Mouse (Mus musculus) neural tube, embryonic 13.5 days (tissue): Measurements from ENCODE around the gene Elk3. TPM values are rescaled to one million over a fixed set of nuclear protein-coding genes. Genes with fewer than 3 reads are reported as not detected.

Source experiments
- ATAC-seq: fragments of 200-750 bp; cut with Nextera tagmentation; 2 replicates; pipeline ENCODE4 v1.8.0; 2017; ENCODE audit warnings: low read depth, mild to moderate bottlenecking, moderate TSS enrichment, moderate library complexity
- H3K27ac ChIP-seq: fragments of 300-500 bp; sonication (generic); replicated peaks from 2 replicates; pipeline ENCODE4 v1.5.1; 2015; ENCODE audit warnings: moderate library complexity, mild to moderate bottlenecking, inconsistent platforms
- H3K27me3 ChIP-seq: fragments of 300-500 bp; sonication (generic); 2 replicates; pipeline ENCODE4 v1.6.1; 2015; ENCODE audit warnings: mild to moderate bottlenecking, inconsistent platforms
- H3K36me3 ChIP-seq: fragments of 300-500 bp; sonication (generic); 2 replicates; pipeline ENCODE4 v1.6.1; 2015; ENCODE audit warnings: mild to moderate bottlenecking, inconsistent platforms
- H3K4me1 ChIP-seq: fragments of 300-500 bp; sonication (generic); replicated peaks from 2 replicates; pipeline ENCODE4 v1.6.1; 2015; ENCODE audit warnings: inconsistent platforms
- H3K4me2 ChIP-seq: fragments of 300-500 bp; sonication (generic); 2 replicates; pipeline ENCODE4 v1.6.1; 2015; ENCODE audit warnings: inconsistent platforms, mild to moderate bottlenecking, moderate library complexity
- H3K4me3 ChIP-seq: fragments of 300-500 bp; sonication (generic); 2 replicates; pipeline ENCODE4 v1.5.1; 2015; ENCODE audit warnings: mild to moderate bottlenecking, inconsistent platforms
- H3K9ac ChIP-seq: fragments of 300-500 bp; sonication (generic); 2 replicates; pipeline ENCODE4 v1.6.1; 2015; ENCODE audit warnings: moderate library complexity, mild to moderate bottlenecking, inconsistent platforms
- H3K9me3 ChIP-seq: fragments of 300-500 bp; sonication (generic); 2 replicates; pipeline ENCODE4 v1.6.1; 2016; ENCODE audit warnings: inconsistent platforms
- WGBS: fragments of 180-500 bp; shearing (Covaris S2); methylation state at CpG from one replicate; pipeline ENCODE4 v1.1.7; 2015; 5-methylcytosine and 5-hydroxymethylcytosine counted together
- polyA plus RNA-seq: library from polyadenylated mRNA; unstranded; fragments of >200 nt; fragmentation: Nextera tagmentation; extraction: Ambion mirVana; gene quantifications from 2 replicates; pipeline ENCODE4 v1.2.1, GENCODE M21; 2015

Elk3 gene
- polyA plus RNA-seq, 1 experiment from 2014 or later = 15.1 TPM

DNA sequence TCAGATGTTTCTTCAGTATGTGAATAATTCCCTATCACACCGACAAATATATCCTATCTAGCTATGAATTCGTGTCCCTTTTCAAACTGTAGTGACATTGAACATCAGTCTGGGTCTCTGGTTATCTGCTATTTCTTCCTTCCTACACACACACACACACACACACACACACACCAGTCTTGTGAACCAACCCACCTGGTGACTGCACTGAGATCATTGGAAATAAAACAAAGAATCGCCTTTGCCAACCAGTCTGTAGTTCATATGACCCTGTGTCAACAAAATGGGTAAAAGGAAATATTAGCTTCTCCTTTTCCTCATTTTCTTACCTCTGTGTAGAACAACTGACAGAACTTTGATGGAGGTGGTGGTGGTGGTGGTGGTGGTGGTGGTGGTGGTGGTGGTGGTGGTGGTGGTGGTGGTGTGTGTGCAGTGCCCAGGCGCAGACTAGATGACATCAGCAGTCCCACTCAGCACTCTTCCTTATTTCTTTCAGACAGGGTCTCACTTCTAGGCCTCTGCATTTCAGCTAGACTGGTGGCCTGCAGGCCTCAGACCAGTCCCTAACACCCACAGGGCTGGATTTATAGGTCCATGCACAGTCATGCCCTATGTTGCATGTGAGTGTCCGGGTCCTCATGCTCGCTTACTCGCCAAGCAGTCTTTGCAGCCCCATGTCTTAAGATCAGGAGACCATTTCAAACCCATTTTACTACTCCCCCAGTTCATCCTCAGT is 64.6 kb downstream of the Elk3 start:
- H3K27ac ChIP-seq = no peak overlapping the region
- 94% methylated on average over 7 of the region's 7 CpGs for WGBS
- no peak for ATAC-seq

DNA sequence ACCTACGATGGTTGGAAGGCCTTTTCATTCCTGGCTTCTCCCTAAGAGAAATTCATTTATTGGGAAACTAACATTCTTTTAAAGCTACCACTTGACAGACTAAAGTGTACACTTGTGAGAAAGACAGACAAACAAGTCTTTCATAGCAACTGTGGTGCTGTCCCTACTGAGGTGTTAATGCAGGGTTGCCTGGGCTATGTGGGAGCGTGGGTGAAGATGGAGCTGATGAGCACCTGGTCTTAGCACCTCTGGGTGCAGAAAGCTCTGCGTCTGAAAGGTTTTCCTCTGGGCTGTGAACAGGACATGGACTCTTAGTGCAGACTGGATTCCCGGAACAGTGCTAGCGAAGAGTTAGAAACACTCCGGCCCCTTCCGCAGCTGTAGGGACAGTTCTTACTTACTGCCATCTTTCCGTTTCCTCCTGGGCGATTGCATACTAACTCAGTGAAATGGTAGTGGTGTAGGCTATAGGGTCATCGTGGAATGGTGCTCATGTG is 66.7 kb downstream of the Elk3 start:
- Histone ChIP-seq H3K27ac (no peak overlapping the region), H3K27me3 (no peaks in the 10 kb centered on the region), H3K36me3 (peaks cover 22% of the 10 kb centered on the region), H3K9me3 (no peaks in the 10 kb centered on the region), H3K9ac (no peak overlapping the region), H3K4me3 (no peak overlapping the region), H3K4me1 (peaks cover 19% of the 10 kb centered on the region), H3K4me2 (no peak overlapping the region)
- WGBS = 80% methylated on average over 10 of the region's 10 CpGs
- ATAC-seq = no peak

More for the DNA sequence above, 64.6 kb downstream of the Elk3 start:
- H3K4me2 ChIP-seq = no peak overlapping the region
- peaks cover 11% of the 10 kb centered on the region; the same call in 1 of the 2 replicates for H3K36me3 ChIP-seq
- H3K27me3 ChIP-seq = no peaks in the 10 kb centered on the region
- no peak overlapping the region for H3K4me3 ChIP-seq
- no peaks in the 10 kb centered on the region for H3K9me3 ChIP-seq
- H3K9ac ChIP-seq = no peak overlapping the region
- peaks cover 34% of the 10 kb centered on the region for H3K4me1 ChIP-seq

DNA sequence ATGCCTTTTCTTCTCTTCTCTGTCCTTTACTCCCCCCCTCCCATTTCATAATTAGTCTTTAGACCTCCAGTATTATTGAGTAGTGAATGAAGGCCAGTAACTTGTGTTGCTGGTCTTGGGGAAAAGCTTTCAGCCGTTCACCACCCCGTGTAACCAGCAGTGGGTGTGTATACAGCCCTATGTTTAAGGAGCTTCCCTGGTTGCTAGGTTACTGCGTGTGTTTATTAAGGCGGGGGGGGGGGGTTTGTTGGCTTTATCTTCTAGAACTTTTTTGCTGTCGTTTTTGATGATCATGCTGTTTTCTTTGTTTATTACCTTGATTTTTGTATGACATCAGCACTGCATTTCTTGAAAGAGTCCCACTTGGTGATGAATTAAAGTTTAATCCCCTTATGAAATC is 68.1 kb downstream of the Elk3 start:
- H3K4me3 ChIP-seq = no peak overlapping the region
- H3K27ac ChIP-seq = no peak overlapping the region
- no peak for ATAC-seq
- no peak overlapping the region for H3K9ac ChIP-seq
- peaks cover 30% of the 10 kb centered on the region for H3K36me3 ChIP-seq
- H3K9me3 ChIP-seq = no peaks in the 10 kb centered on the region
- H3K4me2 ChIP-seq = no peak overlapping the region
- no peaks in the 10 kb centered on the region for H3K27me3 ChIP-seq
- H3K4me1 ChIP-seq = peaks cover 8% of the 10 kb centered on the region
- 5% methylated on average over 5 of the region's 5 CpGs for WGBS

DNA sequence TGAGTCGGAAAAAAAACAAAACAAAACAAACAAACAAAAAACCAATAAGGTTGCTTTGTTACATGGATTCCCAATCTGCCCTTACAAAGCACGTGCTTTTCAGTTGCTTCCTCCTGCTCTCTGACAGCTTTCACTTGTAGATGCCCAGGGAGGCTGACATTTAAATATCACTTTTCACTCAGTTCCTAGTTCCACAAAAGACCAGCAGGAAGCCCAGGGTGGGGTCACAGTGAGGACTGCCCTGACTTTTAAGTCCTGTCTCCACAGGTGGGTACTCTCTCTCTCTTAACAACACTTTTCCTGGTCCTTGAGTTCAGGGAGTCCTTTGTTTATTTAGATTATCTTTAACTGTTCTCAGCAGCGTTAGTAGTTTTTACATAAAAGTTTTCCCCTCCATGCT is 68.7 kb downstream of the Elk3 start:
- no peak for ATAC-seq
- peaks cover 35% of the 10 kb centered on the region for H3K36me3 ChIP-seq
- WGBS = 10% methylated on average over 3 of the region's 3 CpGs

DNA sequence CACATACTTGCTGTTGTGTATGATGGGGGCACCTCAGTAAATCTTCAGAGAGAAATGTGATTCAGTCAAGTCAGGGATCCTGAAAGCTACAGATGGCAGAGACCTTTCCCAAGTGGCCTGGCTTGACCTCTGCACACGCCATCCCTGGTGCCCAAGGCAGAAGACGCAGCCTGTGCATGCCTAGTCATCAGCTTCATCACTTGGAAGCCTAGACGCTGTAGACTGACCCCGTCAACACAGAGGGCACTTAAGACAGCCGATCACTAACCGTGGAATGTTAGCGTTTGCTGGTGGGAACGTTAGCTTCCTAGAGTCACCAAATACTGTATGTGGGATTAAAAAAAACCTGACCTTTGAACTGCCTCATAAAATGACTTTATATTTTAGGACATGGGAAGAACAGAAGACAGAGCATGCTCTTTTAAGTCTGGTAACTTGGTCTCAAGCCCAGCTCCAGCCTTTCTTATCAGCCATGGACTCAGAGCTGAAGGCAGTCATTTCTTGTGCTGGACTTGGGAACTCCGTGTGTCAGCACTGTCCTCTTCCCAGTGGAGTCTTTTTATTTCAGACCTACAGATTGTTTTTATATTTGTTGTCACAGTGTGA is 71.6 kb downstream of the Elk3 start:
- no peaks in the 10 kb centered on the region for H3K9me3 ChIP-seq
- H3K4me2 ChIP-seq = no peak overlapping the region
- 90% methylated on average over 9 of the region's 9 CpGs for WGBS
- no peaks in the 10 kb centered on the region for H3K4me1 ChIP-seq
- no peak overlapping the region for H3K4me3 ChIP-seq
- H3K36me3 ChIP-seq = peaks cover 51% of the 10 kb centered on the region
- no peak for ATAC-seq
- no peak overlapping the region for H3K9ac ChIP-seq
- H3K27me3 ChIP-seq = no peaks in the 10 kb centered on the region
- no peak overlapping the region for H3K27ac ChIP-seq

More for the DNA sequence above, 68.7 kb downstream of the Elk3 start:
- no peak overlapping the region for H3K27ac ChIP-seq
- no peak overlapping the region for H3K4me3 ChIP-seq
- no peaks in the 10 kb centered on the region for H3K9me3 ChIP-seq
- H3K4me2 ChIP-seq = no peak overlapping the region
- H3K4me1 ChIP-seq = peaks cover 1% of the 10 kb centered on the region; the same call in 1 of the 2 replicates
- H3K27me3 ChIP-seq = no peaks in the 10 kb centered on the region
- no peak overlapping the region for H3K9ac ChIP-seq

DNA sequence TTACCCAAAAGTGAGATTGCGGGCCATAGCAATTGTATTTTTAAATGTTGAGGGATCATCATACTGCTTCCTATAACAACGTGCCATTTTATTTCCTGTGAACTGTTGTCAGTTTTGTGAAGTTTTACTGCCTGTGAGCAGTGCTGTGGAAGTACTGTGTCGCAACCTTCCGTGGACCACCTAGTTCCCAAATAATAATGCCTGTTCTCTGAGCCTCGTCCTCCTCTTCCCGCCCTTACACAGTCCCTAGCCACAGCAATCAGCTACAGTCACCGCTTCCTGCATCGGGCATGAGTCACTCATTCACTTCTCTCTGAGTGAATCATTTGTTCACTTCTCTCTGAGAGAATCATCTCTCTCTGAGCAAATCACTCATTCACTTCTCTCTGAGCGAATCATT is 76.2 kb downstream of the Elk3 start:
- H3K27ac ChIP-seq = no peak overlapping the region
- peaks cover 66% of the 10 kb centered on the region for H3K36me3 ChIP-seq
- WGBS = 93% methylated on average over 9 of the region's 9 CpGs
- no peak overlapping the region for H3K4me2 ChIP-seq
- H3K9ac ChIP-seq = no peak overlapping the region
- no peak overlapping the region for H3K4me3 ChIP-seq
- H3K27me3 ChIP-seq = no peaks in the 10 kb centered on the region
- H3K4me1 ChIP-seq = no peaks in the 10 kb centered on the region
- no peak for ATAC-seq
- no peaks in the 10 kb centered on the region for H3K9me3 ChIP-seq

DNA sequence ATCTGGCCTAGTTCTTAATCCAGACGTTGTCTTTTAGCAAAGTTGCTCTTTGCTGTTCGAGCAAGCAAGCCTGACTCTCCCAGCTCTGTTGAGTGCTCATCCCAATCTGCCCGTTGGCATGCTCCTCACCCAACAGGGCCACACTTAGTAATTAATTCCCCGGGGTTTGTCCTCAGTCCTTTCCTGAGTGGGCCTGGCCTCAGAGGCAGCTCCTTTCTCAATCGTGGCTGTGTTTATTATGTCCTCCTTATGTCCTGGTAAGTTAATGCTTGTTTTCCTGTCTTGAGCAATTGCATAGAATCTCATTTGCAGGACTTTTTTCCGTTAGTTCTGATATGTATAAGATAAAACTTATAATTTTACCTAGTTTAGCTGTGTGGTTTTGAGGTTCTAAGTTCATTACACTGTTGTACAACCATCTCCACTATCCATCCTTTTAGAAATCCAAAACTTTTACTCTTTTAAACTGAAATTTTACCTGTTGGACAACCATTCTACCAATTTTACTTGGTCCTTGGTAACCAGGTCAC is 77.2 kb downstream of the Elk3 start:
- Histone ChIP-seq H3K4me2 (no peak overlapping the region), H3K9ac (no peak overlapping the region), H3K36me3 (peaks cover 62% of the 10 kb centered on the region), H3K27ac (no peak overlapping the region), H3K9me3 (no peaks in the 10 kb centered on the region), H3K4me1 (no peaks in the 10 kb centered on the region), H3K4me3 (no peak overlapping the region), H3K27me3 (no peaks in the 10 kb centered on the region)
- WGBS = 90% methylated on average over 6 of the region's 6 CpGs
- no peak for ATAC-seq

DNA sequence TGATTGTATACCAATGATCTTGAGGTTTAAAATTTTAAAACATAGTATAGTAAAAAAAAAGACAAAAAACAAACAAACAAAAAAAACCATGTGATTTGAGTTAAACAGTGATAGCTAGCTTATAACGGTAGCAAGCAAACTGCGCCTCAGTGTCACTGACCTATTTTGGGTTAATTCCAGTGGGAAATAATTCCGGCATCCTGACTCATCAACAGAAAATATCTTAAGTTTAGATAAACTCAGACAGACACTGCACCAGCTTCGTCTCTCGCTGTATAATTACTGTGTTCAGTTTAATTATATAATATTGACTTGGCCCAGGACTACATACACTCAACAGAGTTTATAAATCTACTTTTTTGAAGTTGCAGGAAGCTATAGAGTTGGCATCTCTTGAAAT is 79.0 kb downstream of the Elk3 start:
- 94% methylated on average over 5 of the region's 5 CpGs for WGBS
- no peak overlapping the region for H3K27ac ChIP-seq
- no peak for ATAC-seq
- no peak overlapping the region for H3K4me3 ChIP-seq
- no peaks in the 10 kb centered on the region for H3K27me3 ChIP-seq
- H3K9ac ChIP-seq = no peak overlapping the region
- H3K4me1 ChIP-seq = no peaks in the 10 kb centered on the region
- H3K9me3 ChIP-seq = no peaks in the 10 kb centered on the region
- peaks cover 55% of the 10 kb centered on the region for H3K36me3 ChIP-seq
- no peak overlapping the region for H3K4me2 ChIP-seq

DNA sequence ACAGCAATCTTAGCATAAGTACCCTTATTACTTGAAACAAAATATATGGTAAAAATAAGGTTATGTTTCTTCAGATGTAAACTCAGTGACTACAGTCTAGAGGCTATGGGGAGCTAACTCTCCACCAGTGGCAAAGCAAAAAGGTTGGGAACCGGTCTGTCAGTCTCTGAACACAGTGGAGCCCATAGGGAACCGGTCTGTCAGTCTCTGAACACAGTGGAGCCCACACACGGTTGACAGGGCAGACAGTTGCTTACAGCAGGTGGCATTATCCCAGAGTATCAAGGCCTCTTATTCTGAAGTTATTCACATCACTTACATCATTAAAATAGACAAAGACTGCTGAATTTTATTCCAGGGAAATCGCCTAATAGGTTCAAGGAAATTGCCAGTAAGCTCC is 79.4 kb downstream of the Elk3 start:
- no peak overlapping the region for H3K4me3 ChIP-seq

DNA sequence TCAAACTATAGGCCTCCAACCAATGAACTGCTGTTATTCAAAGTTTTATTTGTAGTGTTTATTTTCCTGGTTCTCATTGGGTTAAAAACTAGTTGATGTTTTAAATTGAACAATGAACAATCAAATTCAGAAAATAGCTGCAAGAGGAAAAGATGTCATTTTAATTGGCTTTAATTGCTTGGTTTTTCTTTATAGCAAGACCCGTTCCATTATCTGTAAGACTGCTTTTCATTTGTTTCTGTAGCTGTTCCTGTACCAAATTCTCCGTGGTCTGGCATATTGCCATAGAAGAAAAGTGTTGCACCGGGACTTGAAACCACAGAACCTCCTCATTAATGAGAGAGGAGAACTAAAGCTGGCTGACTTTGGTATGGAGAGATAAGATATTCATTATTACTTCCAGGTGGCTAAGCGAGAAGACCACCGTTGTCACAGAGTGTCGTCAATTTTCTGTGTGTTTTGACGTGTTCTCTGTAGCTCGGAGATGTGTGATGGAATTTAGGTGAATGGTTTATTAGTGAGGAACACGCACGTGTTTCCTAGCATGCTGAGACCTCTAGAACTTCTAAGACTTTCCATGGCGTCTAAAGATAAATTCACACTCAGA is 82.4 kb downstream of the Elk3 start:
- ATAC-seq = no peak
- no peaks in the 10 kb centered on the region for H3K27me3 ChIP-seq
- no peak overlapping the region for H3K4me2 ChIP-seq
- peaks cover 47% of the 10 kb centered on the region for H3K36me3 ChIP-seq
- H3K9ac ChIP-seq = no peak overlapping the region
- no peaks in the 10 kb centered on the region for H3K9me3 ChIP-seq
- no peak overlapping the region for H3K4me3 ChIP-seq
- 79% methylated on average over 11 of the region's 11 CpGs for WGBS
- no peaks in the 10 kb centered on the region for H3K4me1 ChIP-seq
- H3K27ac ChIP-seq = no peak overlapping the region

More for the DNA sequence above, 79.4 kb downstream of the Elk3 start:
- H3K36me3 ChIP-seq = peaks cover 58% of the 10 kb centered on the region
- no peak overlapping the region for H3K9ac ChIP-seq
- no peak overlapping the region for H3K4me2 ChIP-seq
- no peak for ATAC-seq
- H3K4me1 ChIP-seq = no peaks in the 10 kb centered on the region
- no peaks in the 10 kb centered on the region for H3K9me3 ChIP-seq
- WGBS = 78% methylated on average over 4 of the region's 4 CpGs
- H3K27me3 ChIP-seq = no peaks in the 10 kb centered on the region
- H3K27ac ChIP-seq = no peak overlapping the region

DNA sequence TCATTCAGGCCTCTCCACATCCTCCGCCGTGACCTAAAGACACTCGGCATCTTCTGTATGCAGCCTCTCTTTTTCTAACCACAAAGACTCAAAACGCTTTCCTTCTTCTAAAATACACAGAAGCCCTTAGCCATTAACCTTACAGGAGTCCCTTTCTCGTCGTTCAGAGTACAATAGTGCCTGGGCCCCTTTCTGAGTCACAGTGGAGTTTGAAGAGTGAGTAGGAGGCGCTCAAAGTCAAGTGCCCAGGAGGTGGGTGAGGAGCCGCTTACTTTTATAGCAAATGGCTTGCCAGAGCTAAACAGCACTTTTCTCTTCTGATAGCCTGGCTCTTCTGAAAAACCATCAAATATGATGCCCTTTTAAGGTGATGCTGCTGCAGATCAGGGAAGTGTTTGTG is 83.0 kb downstream of the Elk3 start:
- H3K4me3 ChIP-seq = no peak overlapping the region
- 50% methylated on average over 8 of the region's 8 CpGs for WGBS

DNA sequence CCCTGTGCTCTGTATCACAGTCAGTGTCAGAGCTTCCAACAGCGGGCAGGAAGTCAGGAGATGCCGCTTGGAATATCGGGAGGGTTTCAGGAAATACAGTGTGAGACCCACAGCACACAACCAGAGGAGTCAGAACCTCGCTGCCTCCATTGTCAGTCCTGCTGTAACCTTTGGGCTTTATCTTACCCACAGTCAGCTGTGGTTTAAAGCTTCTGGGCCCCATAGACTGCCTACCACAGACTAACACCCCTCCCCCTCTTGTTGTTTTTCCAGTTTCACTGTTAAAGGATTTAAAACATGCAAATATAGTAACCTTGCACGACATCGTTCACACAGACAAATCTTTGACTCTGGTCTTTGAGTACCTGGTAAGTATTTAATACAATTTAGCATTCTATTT is 85.2 kb downstream of the Elk3 start:
- no peaks in the 10 kb centered on the region for H3K9me3 ChIP-seq
- no peak for ATAC-seq

More for the DNA sequence above, 83.0 kb downstream of the Elk3 start:
- Histone ChIP-seq H3K4me1 (no peaks in the 10 kb centered on the region), H3K9ac (no peak overlapping the region), H3K36me3 (peaks cover 43% of the 10 kb centered on the region), H3K4me2 (no peak overlapping the region), H3K27ac (no peak overlapping the region), H3K27me3 (no peaks in the 10 kb centered on the region), H3K9me3 (no peaks in the 10 kb centered on the region)
- ATAC-seq = no peak

More for the DNA sequence above, 85.2 kb downstream of the Elk3 start:
- no peak overlapping the region for H3K4me2 ChIP-seq
- peaks cover 32% of the 10 kb centered on the region for H3K36me3 ChIP-seq
- H3K9ac ChIP-seq = no peak overlapping the region
- no peak overlapping the region for H3K4me3 ChIP-seq
- H3K4me1 ChIP-seq = no peaks in the 10 kb centered on the region
- 84% methylated on average over 6 of the region's 6 CpGs for WGBS
- H3K27me3 ChIP-seq = no peaks in the 10 kb centered on the region
- H3K27ac ChIP-seq = no peak overlapping the region
